Comparison of ENCODE assay signal across 8 mouse cellular contexts in the genomic region with DNA sequence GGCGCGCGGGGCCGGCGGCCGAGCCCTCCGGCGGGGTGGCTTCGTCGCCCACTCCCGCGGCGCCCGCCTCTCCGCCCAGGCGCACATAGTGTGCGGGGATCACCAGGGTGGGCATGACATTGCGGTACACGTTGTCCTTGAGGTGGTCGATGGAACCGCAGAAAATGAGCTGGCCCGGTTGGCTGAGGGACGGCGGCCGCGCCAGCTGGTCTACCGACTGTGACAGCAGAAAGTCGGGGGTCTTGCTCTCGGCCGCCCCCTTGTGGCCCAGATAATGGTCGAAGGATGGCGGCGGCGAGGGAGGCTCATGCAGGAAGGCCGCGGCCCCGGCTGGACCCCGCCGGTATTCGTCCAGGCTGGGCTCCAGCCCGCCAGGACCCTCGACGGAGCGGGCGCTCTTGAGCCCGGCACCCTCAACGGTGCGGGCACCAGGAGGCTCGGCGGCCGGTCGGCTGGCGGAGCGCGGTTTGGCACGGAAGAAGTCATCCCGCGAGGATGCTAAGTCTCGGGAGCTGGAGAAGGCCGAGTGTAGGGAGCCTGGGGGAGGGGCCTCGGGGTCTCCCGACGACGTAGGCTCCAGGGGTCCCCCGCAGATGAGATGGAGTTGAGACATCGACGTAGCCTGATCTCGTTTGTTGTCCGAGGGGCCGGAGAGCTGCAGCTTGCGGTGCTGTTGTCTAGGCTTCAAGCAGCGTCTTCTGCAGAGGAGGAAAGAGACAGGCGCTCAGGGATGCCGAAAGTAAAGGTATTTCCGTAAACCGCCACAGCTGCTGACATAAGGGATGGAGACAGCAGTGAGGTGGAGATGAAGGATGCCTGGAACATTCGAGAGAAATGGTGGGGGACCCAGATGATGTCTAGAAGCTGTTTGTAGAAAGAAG. TPM values are rescaled to one million over a fixed set of nuclear protein-coding genes. Genes with fewer than 3 reads are reported as not detected.
A peak's percentile ranks its signal among the peaks of the same experiment; 100 is the strongest.
DNase-seq lines count a peak whose midpoint lies in the region; ATAC-seq and TF ChIP-seq lines count a peak whose summit lies in the region.

No protein-coding gene starts in this region.

- H3K4me2 ChIP-seq in forebrain, embryonic 12.5 days, result peak overlapping the region; percentile 63

- H3K4me1 ChIP-seq in G1E (ENCODE audit: insufficient read depth, low read depth, low read length), result peaks cover 12% of the 10 kb centered on the region; the same call in 1 of the 2 replicates
- H3K4me1 ChIP-seq in forebrain, embryonic 12.5 days, result peaks cover 26% of the 10 kb centered on the region

- ATAC-seq in G1E (ENCODE audit: extremely low read depth, insufficient number of reproducible peaks, low FRiP score, poor library complexity, severe bottlenecking), result no peak
- peak; percentile 44 for ATAC-seq in forebrain, embryonic 12.5 days (ENCODE audit: low FRiP score)
- ATAC-seq in erythroid progenitor cell, adult 5-6 weeks (replicated peaks; ENCODE audit: low FRiP score, poor library complexity, severe bottlenecking), result no peak; the same call in 1 of the 2 replicates

- TF ChIP-seq POLR2A in brain, embryonic 14.5 days (IDR thresholded peaks at IDR 0.05; ENCODE audit: borderline replicate concordance, extremely low read depth, insufficient read depth, insufficient read length, poor library complexity, severe bottlenecking), result no peak

- peaks cover 57% of the 10 kb centered on the region for H3K27me3 ChIP-seq in G1E (ENCODE audit: insufficient read depth, low read length)
- peaks cover 22% of the 10 kb centered on the region for H3K27me3 ChIP-seq in forebrain, embryonic 12.5 days

- peak overlapping the region; percentile 63; the same call in 1 of the 2 replicates for H3K27ac ChIP-seq in forebrain, embryonic 12.5 days

- H3K4me3 ChIP-seq in G1E (ENCODE audit: low read depth, low read length), result no peak overlapping the region; the same call in 1 of the 2 replicates
- H3K4me3 ChIP-seq in forebrain, embryonic 12.5 days (replicated peaks), result peak overlapping the region; percentile 37

- H3K9ac ChIP-seq in forebrain, embryonic 12.5 days, result peak overlapping the region; percentile 65

- WGBS in forebrain, embryonic 12.5 days, result 7% methylated on average over 77 of the region's 77 CpGs

- no peak for DNase-seq in G1E (ENCODE audit: low spot score)
- peak; percentile 89 for DNase-seq in brain, embryonic 14.5 days (ENCODE audit: low read depth)
- peak; percentile 94 for DNase-seq in heart, postnatal 4 days
- DNase-seq in layer of hippocampus, postnatal 25 days (ENCODE audit: extremely low spot score in 1 of 2, low spot score in 1 of 2), result peak; percentile 80 to 91
- DNase-seq in lung, postnatal 14 days, result peak; percentile 89
- peak; percentile 75 for DNase-seq in retina, postnatal 7 days (ENCODE audit: low read depth, low spot score)

- H3K9me3 ChIP-seq in G1E (replicated peaks), result peaks cover 14% of the 10 kb centered on the region
- no peaks in the 10 kb centered on the region for H3K9me3 ChIP-seq in forebrain, embryonic 12.5 days

- TF ChIP-seq CTCF in G1E (IDR thresholded peaks at IDR 0.05; ENCODE audit: low read depth, low read length), result peak; percentile 21; the same call in 1 of the 2 replicates
- TF ChIP-seq CTCF in brain, embryonic 14.5 days (IDR thresholded peaks at IDR 0.05; ENCODE audit: borderline replicate concordance, extremely low read depth, insufficient read depth, insufficient read length), result peak; percentile 76

- peaks cover 31% of the 10 kb centered on the region for H3K36me3 ChIP-seq in G1E (replicated peaks)
- H3K36me3 ChIP-seq in forebrain, embryonic 12.5 days (replicated peaks), result peaks cover 86% of the 10 kb centered on the region

RNA-seq across cellular contexts. Expression of a gene that starts 8.3 kb away (rescaled TPM):
- total RNA-seq in G1E (2014; fragmentation: Nextera tagmentation) (45.8 and 46.0 TPM in 2 replicates), G1E (2017) (52.4 and 65.8 TPM in 2 replicates)
- 13.2 and 21.1 TPM in 2 replicates for polyA plus RNA-seq in G1E (2012)
- 33.2 and 53.0 TPM in 2 replicates for polyA plus RNA-seq in brain, embryonic 14.5 days (2012; rRNA removed)
- 55.5 and 57.6 TPM in 2 replicates for polyA plus RNA-seq in forebrain, embryonic 12.5 days (2016; fragmentation: Nextera tagmentation; extraction: Ambion mirVana)
- total RNA-seq in heart, postnatal 4 days (2021), result 100 to 1,000 TPM; 141 to 144 TPM
- 10 to 100 TPM; 69.9 to 74.0 TPM for total RNA-seq in layer of hippocampus, postnatal 25 days (2021)
- 90.1 and 125 TPM in 2 replicates for total RNA-seq in erythroid progenitor cell, adult 5-6 weeks (2015; ENCODE audit: low replicate concordance)
- 38.5 and 49.9 TPM in 2 replicates for total RNA-seq in erythroid progenitor cell, adult 5-6 weeks (2017; ENCODE audit: low replicate concordance)

RNA-seq across cellular contexts. Expression of a gene that starts 9.0 kb away (rescaled TPM):
- not detected in 2 replicates for total RNA-seq in G1E (2014; fragmentation: Nextera tagmentation)
- 0.05 TPM in 1 of 2 replicates, not detected in the other for total RNA-seq in G1E (2017)
- 0.08 and 0.16 TPM in 2 replicates for polyA plus RNA-seq in G1E (2012)
- polyA plus RNA-seq in brain, embryonic 14.5 days (2012; rRNA removed), result 221 and 276 TPM in 2 replicates
- 13.3 and 15.2 TPM in 2 replicates for polyA plus RNA-seq in forebrain, embryonic 12.5 days (2016; fragmentation: Nextera tagmentation; extraction: Ambion mirVana)
- total RNA-seq in heart, postnatal 4 days (2021), result 10 to 100 TPM; 30.2 to 30.5 TPM
- 100 to 1,000 TPM in 1 of 2 experiments, 10 to 100 TPM in 1; 85.4 to 109 TPM for total RNA-seq in layer of hippocampus, postnatal 25 days (2021)
- total RNA-seq in erythroid progenitor cell, adult 5-6 weeks (2015; ENCODE audit: low replicate concordance), result not detected in 2 replicates
- total RNA-seq in erythroid progenitor cell, adult 5-6 weeks (2017; ENCODE audit: low replicate concordance), result not detected in 2 replicates

RNA-seq across cellular contexts. Expression of a gene that starts 30.7 kb away (rescaled TPM):
- total RNA-seq in G1E (2014; fragmentation: Nextera tagmentation), result 205 TPM in 2 replicates
- total RNA-seq in G1E (2017), result 55.3 and 55.9 TPM in 2 replicates
- polyA plus RNA-seq in G1E (2012), result 230 and 231 TPM in 2 replicates
- polyA plus RNA-seq in brain, embryonic 14.5 days (2012; rRNA removed), result 122 and 129 TPM in 2 replicates
- polyA plus RNA-seq in forebrain, embryonic 12.5 days (2016; fragmentation: Nextera tagmentation; extraction: Ambion mirVana), result 173 TPM in 2 replicates
- total RNA-seq in heart, postnatal 4 days (2021), result 100 to 1,000 TPM; 161 to 165 TPM
- total RNA-seq in layer of hippocampus, postnatal 25 days (2021), result 10 to 100 TPM; 63.7 to 65.3 TPM
- total RNA-seq in erythroid progenitor cell, adult 5-6 weeks (2015; ENCODE audit: low replicate concordance), result 211 and 271 TPM in 2 replicates
- total RNA-seq in erythroid progenitor cell, adult 5-6 weeks (2017; ENCODE audit: low replicate concordance), result 78.9 and 80.8 TPM in 2 replicates

RNA-seq across cellular contexts. Expression of a gene that starts 31.5 kb away (rescaled TPM):
- 27.3 and 37.6 TPM in 2 replicates for total RNA-seq in G1E (2014; fragmentation: Nextera tagmentation)
- 72.3 and 76.1 TPM in 2 replicates for total RNA-seq in G1E (2017)
- 23.5 and 27.8 TPM in 2 replicates for polyA plus RNA-seq in G1E (2012)
- polyA plus RNA-seq in brain, embryonic 14.5 days (2012; rRNA removed), result 4.8 and 5.3 TPM in 2 replicates
- polyA plus RNA-seq in forebrain, embryonic 12.5 days (2016; fragmentation: Nextera tagmentation; extraction: Ambion mirVana), result 3.5 and 4.5 TPM in 2 replicates
- total RNA-seq in heart, postnatal 4 days (2021), result 1 to 10 TPM; 4.2 to 5.4 TPM
- total RNA-seq in layer of hippocampus, postnatal 25 days (2021), result 1 to 10 TPM in 1 of 2 experiments, under 1 TPM in 1; 0.68 to 2.1 TPM
- 4.2 and 15.9 TPM in 2 replicates for total RNA-seq in erythroid progenitor cell, adult 5-6 weeks (2015; ENCODE audit: low replicate concordance)
- 20.4 and 34.3 TPM in 2 replicates for total RNA-seq in erythroid progenitor cell, adult 5-6 weeks (2017; ENCODE audit: low replicate concordance)

RNA-seq across cellular contexts. Expression of a gene that starts 45.2 kb away (rescaled TPM):
- total RNA-seq in G1E (2014; fragmentation: Nextera tagmentation), result not detected in 2 replicates
- 0.16 TPM in 1 of 2 replicates, not detected in the other for total RNA-seq in G1E (2017)
- not detected in 2 replicates for polyA plus RNA-seq in G1E (2012)
- 292 and 306 TPM in 2 replicates for polyA plus RNA-seq in brain, embryonic 14.5 days (2012; rRNA removed)
- polyA plus RNA-seq in forebrain, embryonic 12.5 days (2016; fragmentation: Nextera tagmentation; extraction: Ambion mirVana), result 103 and 113 TPM in 2 replicates
- 1 to 10 TPM in 1 of 2 experiments, under 1 TPM in 1; 0.50 to 1.9 TPM for total RNA-seq in heart, postnatal 4 days (2021)
- 100 to 1,000 TPM; 442 to 490 TPM for total RNA-seq in layer of hippocampus, postnatal 25 days (2021)
- not detected in 2 replicates for total RNA-seq in erythroid progenitor cell, adult 5-6 weeks (2015; ENCODE audit: low replicate concordance)
- not detected in 2 replicates for total RNA-seq in erythroid progenitor cell, adult 5-6 weeks (2017; ENCODE audit: low replicate concordance)

Comparison
In these comparisons a context has a peak if more than half of its experiments do, and no peak if none do; other contexts are left out.
1. RNA of a gene that starts 9.0 kb away (total RNA-seq): 85.4 to 109 TPM in layer of hippocampus, postnatal 25 days and 30.2 to 30.5 TPM in heart, postnatal 4 days; 0.05 TPM in G1E and not detected in erythroid progenitor cell, adult 5-6 weeks; every median in the first group is over 10 times any median in the second.